Mouse (Mus musculus): ENCODE measurements around the gene Rnf141. TPM values are rescaled to one million over a fixed set of nuclear protein-coding genes. Genes with fewer than 3 reads are reported as not detected.

The Rnf141 gene
- polyA plus RNA-seq, 1 experiment from 2014 or later = 13.9 TPM

GRCm38 (mm10) chr7:110834018-110834417, 10.2 kb downstream of the Rnf141 start:
- no peak for DNase-seq (ENCODE audit: low spot score)

GRCm38 (mm10) chr7:110833024-110833423, 11.2 kb downstream of the Rnf141 start:
- no peak for DNase-seq (ENCODE audit: low spot score)

- DNase-seq (ENCODE audit: low spot score) = peak; percentile 29
Observed at GRCm38 (mm10) chr7:110823995-110824953, 20.0 kb downstream of the Rnf141 start.

- DNase-seq (ENCODE audit: low spot score) = no peak
Observed at GRCm38 (mm10) chr7:110823593-110823992, 20.7 kb downstream of the Rnf141 start.

- no peak for DNase-seq (ENCODE audit: low spot score)
Observed at GRCm38 (mm10) chr7:110823076-110823475, 21.2 kb downstream of the Rnf141 start.

GRCm38 (mm10) chr7:110822055-110822454, 22.2 kb downstream of the Rnf141 start:
- DNase-seq (ENCODE audit: low spot score) = no peak

GRCm38 (mm10) chr7:110821653-110822052, 22.6 kb downstream of the Rnf141 start:
- no peak for DNase-seq (ENCODE audit: low spot score)

GRCm38 (mm10) chr7:110821068-110821467, 23.2 kb downstream of the Rnf141 start:
- no peak for DNase-seq (ENCODE audit: low spot score)

- DNase-seq (ENCODE audit: low spot score) = no peak
Observed at GRCm38 (mm10) chr7:110818787-110819350, 25.4 kb downstream of the Rnf141 start.

- no peak for DNase-seq (ENCODE audit: low spot score)
Observed at GRCm38 (mm10) chr7:110818206-110818605, 26.1 kb downstream of the Rnf141 start.

- DNase-seq (ENCODE audit: low spot score) = peak; percentile 72
Observed at GRCm38 (mm10) chr7:110816037-110816436, 28.2 kb downstream of the Rnf141 start.

- no peak for DNase-seq (ENCODE audit: low spot score)
Observed at GRCm38 (mm10) chr7:110813983-110814382, 30.3 kb downstream of the Rnf141 start.

- DNase-seq (ENCODE audit: low spot score) = no peak
Observed at GRCm38 (mm10) chr7:110811529-110811928, 32.7 kb downstream of the Rnf141 start.

- DNase-seq (ENCODE audit: low spot score) = no peak
Observed at GRCm38 (mm10) chr7:110810995-110811394, 33.3 kb downstream of the Rnf141 start.

GRCm38 (mm10) chr7:110809585-110810557, 34.4 kb downstream of the Rnf141 start:
- DNase-seq (ENCODE audit: low spot score) = no peak

GRCm38 (mm10) chr7:110808962-110809361, 35.3 kb downstream of the Rnf141 start:
- DNase-seq (ENCODE audit: low spot score) = no peak

GRCm38 (mm10) chr7:110807460-110808030, 36.7 kb downstream of the Rnf141 start:
- no peak for DNase-seq (ENCODE audit: low spot score)

GRCm38 (mm10) chr7:110804266-110804665, 40.0 kb downstream of the Rnf141 start:
- no peak for DNase-seq (ENCODE audit: low spot score)

GRCm38 (mm10) chr7:110803131-110803530, 41.1 kb downstream of the Rnf141 start:
- DNase-seq (ENCODE audit: low spot score) = no peak

- DNase-seq (ENCODE audit: low spot score) = peak; percentile 77
Observed at GRCm38 (mm10) chr7:110801028-110801427, 43.2 kb downstream of the Rnf141 start.
